Mouse (Mus musculus): ENCODE results near the gene Sh3rf1.

Gene Sh3rf1

GRCm38 (mm10) chr8:61325014-61325715 lies 101.5 kb downstream of the Sh3rf1 start:
- no peak for DNase-seq

DNA sequence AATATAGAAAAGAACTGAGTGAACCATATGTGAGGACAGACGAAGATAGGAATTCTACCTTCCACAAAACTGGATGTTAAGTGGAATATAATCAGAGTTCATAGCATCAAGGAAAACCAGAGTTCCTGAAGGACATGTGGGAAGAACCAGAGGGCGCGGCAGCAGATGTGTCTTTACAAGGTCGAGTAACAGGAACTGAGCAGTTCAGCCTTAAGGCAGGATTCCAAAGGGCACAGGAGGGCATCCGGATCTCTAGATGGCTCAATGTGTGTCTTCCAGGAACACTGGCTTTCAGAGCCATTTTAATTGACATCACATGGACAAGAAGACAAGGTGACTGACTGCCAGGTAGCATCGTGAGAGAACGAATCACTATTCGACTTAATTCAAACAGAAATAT lies 102.6 kb downstream of the Sh3rf1 start:
- peak; percentile 45 for DNase-seq

- no peak for DNase-seq
Measured at GRCm38 (mm10) chr8:61327333-61327732, 103.7 kb downstream of the Sh3rf1 start.

- DNase-seq, result no peak
Measured at GRCm38 (mm10) chr8:61339629-61340028, 116.0 kb downstream of the Sh3rf1 start.

DNA sequence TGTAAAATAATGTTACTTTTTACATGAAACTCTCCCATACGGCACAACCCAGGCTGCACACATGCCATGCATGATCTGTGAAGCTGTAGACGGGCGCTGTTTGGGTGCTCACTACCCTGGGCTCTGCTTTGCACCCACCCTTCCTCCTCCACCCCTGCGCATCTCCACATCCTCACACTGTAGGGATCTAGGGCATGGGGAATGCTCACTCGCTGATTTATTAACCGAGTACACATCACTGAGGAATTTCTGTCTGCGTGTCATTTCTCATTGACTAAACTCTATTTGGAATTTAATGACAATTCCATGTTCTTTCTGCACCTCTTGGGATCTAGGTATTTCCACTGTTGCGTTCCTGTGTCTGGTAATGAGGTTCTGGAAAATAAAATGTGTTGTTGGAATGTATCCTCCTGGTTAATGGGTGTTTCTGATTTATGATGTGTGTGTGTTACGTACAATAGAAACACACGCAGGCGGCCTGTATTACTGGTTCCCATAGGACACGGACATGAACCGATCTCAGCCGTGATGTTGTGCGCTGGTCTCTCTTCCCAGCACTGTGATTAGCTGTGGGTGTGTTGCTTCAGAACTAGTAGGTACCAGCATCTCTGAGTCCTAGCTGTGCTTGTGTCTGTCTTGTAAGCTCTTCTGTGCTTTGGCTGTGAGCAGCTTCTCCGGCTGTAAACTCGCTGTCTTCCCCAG lies 116.8 kb downstream of the Sh3rf1 start:
- no peak for DNase-seq

DNA sequence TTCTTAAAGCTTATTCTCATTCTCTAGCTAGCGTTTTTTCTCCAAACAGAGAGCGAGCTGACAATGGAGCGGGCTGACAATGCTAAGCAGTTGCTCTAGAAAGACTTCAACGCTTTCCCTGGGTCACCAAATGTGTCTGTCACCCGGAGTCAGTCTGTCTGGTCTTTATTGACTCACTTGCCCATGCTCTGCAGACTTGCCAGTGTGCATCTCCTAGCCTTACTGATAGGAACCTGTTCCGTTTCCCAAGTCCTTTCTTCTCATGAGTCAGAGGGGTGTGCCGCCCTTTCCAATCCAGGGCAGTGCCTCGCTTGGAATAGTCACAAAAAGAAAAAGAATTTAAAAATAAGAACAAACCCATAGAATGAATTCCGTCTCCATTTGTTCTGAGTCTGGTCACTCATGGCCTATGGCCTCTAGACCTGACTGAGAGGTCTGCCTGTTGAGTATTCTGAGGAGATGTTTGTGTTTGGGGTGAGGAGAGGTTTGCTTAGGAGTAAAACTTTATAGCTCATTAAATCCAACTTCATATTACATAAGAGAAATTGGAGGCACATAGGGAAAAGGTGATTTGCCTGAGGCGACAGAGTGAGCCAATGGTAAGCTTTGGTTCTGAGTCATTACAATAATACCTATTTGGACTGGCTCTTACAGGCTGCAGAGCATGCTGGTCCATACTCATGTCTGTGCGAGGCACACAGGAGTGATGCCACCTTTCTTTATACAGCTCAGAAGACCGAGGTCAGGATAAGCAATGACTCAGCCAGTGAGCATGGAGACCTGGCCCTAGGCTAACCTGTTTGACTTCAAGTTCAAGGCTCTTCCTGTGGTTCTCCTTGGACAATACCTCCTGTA lies 118.1 kb downstream of the Sh3rf1 start:
- DNase-seq, result no peak

DNA sequence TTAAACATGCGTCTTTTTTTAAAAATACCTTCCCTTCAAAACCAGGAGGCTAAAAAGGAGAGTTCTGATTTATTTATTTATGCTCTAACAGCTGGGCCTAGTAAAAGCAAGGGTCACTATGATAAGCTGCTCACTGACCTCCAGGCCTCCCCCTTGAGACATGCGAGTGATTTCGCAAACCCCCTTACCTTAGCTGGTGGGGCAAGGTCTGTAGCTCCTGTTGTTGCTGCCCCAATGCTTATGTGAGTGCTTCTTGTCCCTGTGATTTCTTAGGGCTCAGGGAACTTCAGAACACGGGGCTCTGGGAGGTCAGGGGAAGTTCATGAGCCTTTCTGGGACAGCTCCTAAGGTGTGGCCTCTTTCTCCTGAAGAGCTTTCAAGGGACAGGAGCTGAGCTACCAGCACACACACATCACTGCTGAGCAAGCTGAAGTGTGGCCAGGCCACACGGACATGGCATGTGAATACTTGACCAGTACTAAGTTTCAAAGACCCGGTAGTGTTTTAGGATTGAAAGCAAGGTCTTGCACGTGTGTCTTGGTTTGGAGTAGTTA lies 118.9 kb downstream of the Sh3rf1 start:
- no peak for DNase-seq

DNA sequence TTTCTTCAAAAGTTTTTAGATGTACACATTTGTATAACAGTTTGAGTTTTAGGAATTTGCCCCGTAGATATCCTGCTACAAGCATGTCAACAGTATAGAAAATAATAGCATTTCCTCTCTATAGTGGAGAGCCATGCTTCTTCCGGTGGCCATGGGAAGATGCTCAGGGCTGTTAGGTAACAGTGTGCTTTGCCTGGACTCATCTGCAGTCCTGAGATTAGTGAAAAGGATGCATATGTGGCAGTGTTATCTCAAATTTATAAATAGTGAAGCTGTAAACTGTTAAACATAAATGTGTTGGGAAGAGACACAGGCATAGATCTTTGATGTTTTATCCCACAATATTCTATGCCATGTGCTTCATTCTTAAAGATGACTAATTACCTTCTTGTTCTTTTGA lies 120.8 kb downstream of the Sh3rf1 start:
- no peak for DNase-seq

DNA sequence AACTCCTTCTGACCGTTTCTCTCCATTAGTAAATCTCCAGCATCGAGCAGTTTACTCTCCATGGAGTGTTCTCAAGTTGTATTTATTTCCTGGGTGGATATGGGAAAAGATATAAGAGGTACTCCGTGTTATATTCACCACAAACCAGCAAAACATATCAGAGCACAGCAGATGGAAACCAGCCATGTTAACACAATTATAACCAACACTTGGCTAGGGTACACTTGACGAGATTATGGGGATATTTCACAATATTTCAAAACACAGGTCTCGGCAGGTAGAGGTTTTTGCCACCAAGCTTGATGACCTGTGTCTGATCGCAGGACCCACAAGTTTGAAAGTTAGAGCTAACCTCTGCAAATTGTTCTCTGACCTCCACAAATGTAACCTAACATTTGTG lies 123.3 kb downstream of the Sh3rf1 start:
- no peak for DNase-seq

GRCm38 (mm10) chr8:61347526-61347925 lies 123.9 kb downstream of the Sh3rf1 start:
- no peak for DNase-seq

GRCm38 (mm10) chr8:61348029-61348428 lies 124.4 kb downstream of the Sh3rf1 start:
- DNase-seq, result no peak

DNA sequence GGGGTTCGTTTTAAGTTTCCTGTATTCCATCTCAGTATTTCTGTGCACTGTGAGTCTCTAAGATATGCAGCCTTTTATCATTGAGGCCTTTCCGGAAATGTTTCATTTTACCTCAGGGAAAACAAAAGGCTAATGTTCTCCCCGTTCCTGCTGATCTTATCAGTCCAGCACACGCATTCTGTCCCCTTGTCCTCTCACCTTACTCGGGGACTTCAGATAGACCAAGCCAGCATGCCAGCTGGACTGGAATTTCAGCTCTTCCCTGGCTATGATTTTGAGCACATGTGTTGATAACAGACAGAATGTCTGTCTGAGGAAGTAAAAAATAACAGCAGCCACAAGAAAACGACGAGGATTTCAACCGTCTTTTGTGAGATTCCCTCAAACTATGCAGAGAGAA lies 124.8 kb downstream of the Sh3rf1 start:
- no peak for DNase-seq

DNA sequence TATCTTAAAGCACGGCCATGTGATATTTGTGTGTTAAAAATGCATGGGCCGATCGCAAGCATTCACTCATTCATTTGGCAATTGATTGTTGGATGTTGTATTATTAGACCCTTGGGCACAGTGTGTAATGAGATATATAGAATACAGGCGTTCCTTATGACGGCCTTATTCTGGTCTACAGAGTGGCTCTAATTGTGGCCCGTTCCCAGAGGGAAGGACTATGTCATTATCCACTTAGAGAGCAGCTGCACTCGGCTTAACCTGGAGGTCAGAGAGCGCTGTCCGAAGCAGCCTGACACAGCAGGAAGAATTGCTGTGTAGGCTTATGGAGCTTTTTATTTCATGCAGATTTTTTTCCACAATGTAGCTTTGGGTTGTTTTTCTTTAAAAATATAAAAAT lies 126.8 kb downstream of the Sh3rf1 start:
- DNase-seq, result no peak

DNA sequence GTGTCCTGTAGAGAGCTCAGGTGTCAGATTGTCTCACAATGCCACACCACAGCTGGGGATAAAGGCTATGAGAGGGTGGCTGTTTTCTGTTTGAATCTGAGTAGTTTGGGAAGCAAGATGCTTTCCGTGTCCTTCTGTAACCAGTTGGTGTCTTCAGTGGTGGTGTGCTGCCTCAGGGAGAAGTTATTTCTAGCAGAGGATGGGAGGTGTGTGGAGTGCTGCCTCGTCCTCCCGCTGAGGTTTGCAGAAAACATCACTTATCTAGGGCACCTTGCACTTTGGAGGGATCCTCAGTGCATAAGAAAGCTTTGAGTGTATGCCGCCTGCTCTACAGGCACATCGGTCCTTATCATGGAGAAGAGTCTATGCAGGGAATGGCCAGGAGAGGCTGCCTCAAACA lies 128.0 kb downstream of the Sh3rf1 start:
- DNase-seq, result no peak

- DNase-seq, result no peak
Measured at GRCm38 (mm10) chr8:61355503-61355902, 131.8 kb downstream of the Sh3rf1 start.

DNA sequence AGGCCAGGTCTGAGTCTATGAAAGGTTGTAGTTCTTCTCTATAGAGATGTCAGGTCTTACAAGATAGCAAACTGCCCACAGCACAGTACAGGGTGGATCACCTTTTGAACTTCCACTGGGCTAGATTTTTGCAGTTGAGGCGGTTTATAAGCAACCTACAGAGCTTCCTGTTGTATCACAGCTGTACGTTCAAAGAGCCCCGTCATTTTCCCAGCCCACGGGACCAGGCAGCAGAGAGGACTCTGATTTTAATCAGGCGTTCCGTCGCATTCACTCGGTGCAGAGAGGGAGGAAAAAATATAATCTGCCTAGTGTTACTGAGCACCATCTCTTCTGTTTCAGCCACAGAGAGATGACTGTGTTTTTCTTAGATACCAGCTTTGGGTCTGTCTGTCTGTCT lies 135.3 kb downstream of the Sh3rf1 start:
- no peak for DNase-seq

DNA sequence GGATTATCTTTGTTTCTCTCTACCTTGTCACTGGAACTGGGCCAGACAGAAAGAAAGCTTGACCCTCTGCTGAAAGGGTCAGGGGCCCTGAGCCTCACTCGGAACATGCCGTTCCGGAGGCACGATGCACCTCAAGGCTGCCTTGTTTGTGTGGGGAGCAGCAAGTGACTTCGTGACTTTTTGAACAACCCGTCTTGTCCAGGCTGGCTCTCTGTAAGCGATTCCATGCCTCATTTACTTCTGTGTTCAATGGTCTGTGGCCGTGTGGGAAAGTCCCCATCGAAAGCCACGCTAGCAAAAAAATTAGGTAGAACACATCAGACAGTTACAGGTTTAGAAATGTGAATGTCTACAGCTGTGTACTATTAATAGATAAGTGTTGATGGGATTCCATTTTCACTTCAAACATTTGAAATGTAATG lies 136.2 kb downstream of the Sh3rf1 start:
- DNase-seq, result peak; percentile 62

DNA sequence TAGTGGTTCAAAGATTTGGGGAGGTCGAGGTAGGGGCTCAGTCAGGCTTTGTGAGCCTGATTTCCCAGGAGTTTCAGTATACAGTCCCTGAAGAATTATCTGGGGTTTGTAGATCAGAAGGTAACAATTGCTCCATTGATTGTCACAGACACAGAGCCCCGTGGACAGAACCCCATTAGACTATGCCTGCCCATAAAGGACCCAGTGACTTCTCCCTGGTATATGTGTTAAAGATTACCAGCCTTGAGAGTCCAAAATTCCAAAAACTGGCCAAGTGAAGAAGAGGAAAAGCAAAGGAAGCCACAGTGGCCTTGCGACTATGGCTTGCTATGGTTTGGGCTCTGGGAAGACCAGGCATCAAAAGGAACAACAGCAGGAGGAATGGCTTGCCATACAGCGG lies 136.7 kb downstream of the Sh3rf1 start:
- no peak for DNase-seq

- no peak for DNase-seq
Measured at GRCm38 (mm10) chr8:61361476-61361875, 137.8 kb downstream of the Sh3rf1 start.

DNA sequence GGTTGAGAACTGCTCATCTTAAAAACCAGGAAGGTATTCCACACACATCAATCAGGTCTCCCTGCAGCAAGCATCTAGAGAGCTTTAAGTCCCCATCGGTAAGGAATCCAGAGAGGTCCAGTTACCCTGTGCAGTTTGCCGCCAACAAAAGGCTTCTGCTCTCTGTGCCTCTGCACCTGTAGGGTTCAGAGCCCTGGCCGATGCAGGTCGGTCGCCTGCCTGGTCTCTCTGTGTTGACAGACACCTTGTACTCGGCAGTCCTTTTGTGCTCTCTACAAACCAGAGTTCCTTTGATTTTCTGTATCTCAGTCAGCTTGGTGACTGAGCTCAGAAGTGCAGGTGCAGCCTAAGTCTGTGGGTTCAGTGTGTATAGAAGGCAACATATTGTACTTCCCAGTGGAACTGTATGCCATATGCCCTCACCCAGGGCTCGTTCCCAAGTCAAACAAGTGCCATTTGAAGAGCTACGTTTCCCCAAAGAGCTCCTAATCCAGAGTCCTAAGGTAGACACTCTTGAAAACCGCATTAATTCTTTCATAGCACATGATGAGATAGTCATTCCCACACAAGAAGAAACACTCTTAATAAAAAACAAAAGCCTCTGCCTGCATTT lies 138.7 kb downstream of the Sh3rf1 start:
- no peak for DNase-seq

DNA sequence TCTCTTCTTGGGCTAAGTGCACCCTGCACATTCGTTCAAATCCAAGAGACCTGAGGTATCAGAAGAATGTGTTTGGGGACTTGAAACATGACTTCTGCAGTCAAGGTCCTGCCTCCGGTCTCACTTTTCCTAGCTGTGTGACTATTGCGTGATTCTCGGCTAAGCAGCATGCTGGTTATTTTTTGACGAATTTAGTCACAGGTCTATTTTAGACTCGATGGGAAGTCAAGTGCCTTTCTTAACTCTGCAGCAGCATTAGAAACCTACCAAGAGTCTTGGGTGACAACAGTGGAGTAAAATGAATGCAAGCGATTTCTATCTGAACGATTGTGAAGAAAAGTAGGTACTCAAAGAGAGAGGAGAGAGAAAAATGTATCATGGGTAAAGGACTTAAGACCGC lies 149.6 kb downstream of the Sh3rf1 start:
- no peak for DNase-seq

DNA sequence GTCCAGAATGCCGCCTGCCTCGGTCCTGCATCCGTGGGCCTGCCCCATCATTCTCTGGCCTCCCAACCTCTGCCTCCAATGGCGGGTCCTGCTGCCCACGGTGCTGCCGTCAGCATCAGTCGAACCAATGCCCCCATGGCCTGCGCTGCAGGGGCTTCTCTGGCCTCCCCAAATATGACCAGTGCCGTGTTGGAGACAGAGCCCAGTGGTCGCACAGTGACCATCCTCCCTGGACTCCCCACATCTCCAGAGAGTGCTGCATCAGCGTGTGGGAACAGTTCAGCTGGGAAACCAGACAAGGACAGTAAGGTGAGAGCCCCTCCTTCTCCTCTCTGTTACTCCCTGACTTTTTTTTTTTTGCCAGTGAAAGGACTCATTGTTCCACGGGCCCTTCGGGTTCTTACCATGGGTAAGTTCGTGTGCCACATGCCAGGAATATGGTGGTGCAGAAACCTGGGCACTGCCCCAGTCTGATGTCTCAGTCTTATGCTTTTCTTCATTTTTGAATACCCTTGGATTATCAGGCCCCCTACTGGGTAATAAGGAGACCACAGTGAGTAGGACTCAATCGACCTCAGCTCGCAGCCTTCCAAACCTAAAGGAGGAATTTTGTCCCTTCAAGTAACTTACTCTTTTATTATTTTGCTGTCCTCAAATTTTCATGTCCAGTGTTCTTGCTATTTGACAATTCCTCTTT lies 150.5 kb downstream of the Sh3rf1 start:
- DNase-seq, result no peak

All from kidney, postnatal 10 days (tissue).